Mouse (Mus musculus): ENCODE data around the gene 2310061I04Rik. TPM values are rescaled to one million over a fixed set of nuclear protein-coding genes. Genes with fewer than 3 reads are reported as not detected.
A peak's percentile ranks its signal among the peaks of the same experiment; 100 is the strongest.

2310061I04Rik gene
- polyA plus RNA-seq, 1 experiment from 2014 or later = 74.2 TPM

GRCm38 (mm10) chr17:35905587-35905986 lies 8.4 kb upstream of the 2310061I04Rik start:
- H3K4me2 ChIP-seq (ENCODE audit: low read depth, low read length) = no peak overlapping the region
- H3K4me3 ChIP-seq (ENCODE audit: low read depth, low read length) = no peak overlapping the region
- WGBS = 95% methylated on average over 1 of the region's 1 CpGs
- no peak overlapping the region for H3K27ac ChIP-seq (ENCODE audit: low read depth, low read length)
- no peaks in the 10 kb centered on the region for H3K27me3 ChIP-seq (ENCODE audit: control insufficient read depth, insufficient read depth, low read length)
- H3K36me3 ChIP-seq (ENCODE audit: control insufficient read depth, insufficient read depth, low read length) = peaks cover 53% of the 10 kb centered on the region
- no peak for ATAC-seq (ENCODE audit: low read depth)
- peaks cover 15% of the 10 kb centered on the region for H3K4me1 ChIP-seq (ENCODE audit: control insufficient read depth, insufficient read depth, low read length)
- H3K9me3 ChIP-seq (ENCODE audit: control insufficient read depth, low read length) = no peaks in the 10 kb centered on the region
- H3K9ac ChIP-seq (replicated peaks; ENCODE audit: low read depth, low read length) = no peak overlapping the region

GRCm38 (mm10) chr17:35903992-35904355 lies 6.7 kb upstream of the 2310061I04Rik start:
- peaks cover 67% of the 10 kb centered on the region for H3K36me3 ChIP-seq (ENCODE audit: control insufficient read depth, insufficient read depth, low read length)
- no peak overlapping the region for H3K27ac ChIP-seq (ENCODE audit: low read depth, low read length)
- H3K27me3 ChIP-seq (ENCODE audit: control insufficient read depth, insufficient read depth, low read length) = no peaks in the 10 kb centered on the region
- ATAC-seq (ENCODE audit: low read depth) = no peak
- no peaks in the 10 kb centered on the region for H3K9me3 ChIP-seq (ENCODE audit: control insufficient read depth, low read length)
- 90% methylated on average over 4 of the region's 4 CpGs for WGBS
- H3K4me3 ChIP-seq (ENCODE audit: low read depth, low read length) = no peak overlapping the region
- H3K9ac ChIP-seq (replicated peaks; ENCODE audit: low read depth, low read length) = no peak overlapping the region
- H3K4me1 ChIP-seq (ENCODE audit: control insufficient read depth, insufficient read depth, low read length) = peaks cover 12% of the 10 kb centered on the region
- no peak overlapping the region for H3K4me2 ChIP-seq (ENCODE audit: low read depth, low read length)

GRCm38 (mm10) chr17:35903343-35903991 lies 6.2 kb upstream of the 2310061I04Rik start:
- no peak overlapping the region for H3K4me3 ChIP-seq (ENCODE audit: low read depth, low read length)
- 92% methylated on average over 9 of the region's 9 CpGs for WGBS
- H3K9me3 ChIP-seq (ENCODE audit: control insufficient read depth, low read length) = no peaks in the 10 kb centered on the region
- H3K27ac ChIP-seq (ENCODE audit: low read depth, low read length) = no peak overlapping the region
- H3K36me3 ChIP-seq (ENCODE audit: control insufficient read depth, insufficient read depth, low read length) = peaks cover 68% of the 10 kb centered on the region
- H3K9ac ChIP-seq (replicated peaks; ENCODE audit: low read depth, low read length) = no peak overlapping the region
- H3K27me3 ChIP-seq (ENCODE audit: control insufficient read depth, insufficient read depth, low read length) = no peaks in the 10 kb centered on the region
- ATAC-seq (ENCODE audit: low read depth) = no peak
- no peak overlapping the region for H3K4me2 ChIP-seq (ENCODE audit: low read depth, low read length)
- peaks cover 7% of the 10 kb centered on the region for H3K4me1 ChIP-seq (ENCODE audit: control insufficient read depth, insufficient read depth, low read length)

GRCm38 (mm10) chr17:35900636-35901035 lies 3.4 kb upstream of the 2310061I04Rik start:
- Histone ChIP-seq H3K4me1 (ENCODE audit: control insufficient read depth, insufficient read depth, low read length) (peaks cover 10% of the 10 kb centered on the region), H3K36me3 (ENCODE audit: control insufficient read depth, insufficient read depth, low read length) (peaks cover 56% of the 10 kb centered on the region), H3K4me3 (ENCODE audit: low read depth, low read length) (no peak overlapping the region), H3K4me2 (ENCODE audit: low read depth, low read length) (no peak overlapping the region), H3K27me3 (ENCODE audit: control insufficient read depth, insufficient read depth, low read length) (no peaks in the 10 kb centered on the region), H3K27ac (ENCODE audit: low read depth, low read length) (no peak overlapping the region), H3K9ac (replicated peaks; ENCODE audit: low read depth, low read length) (no peak overlapping the region), H3K9me3 (ENCODE audit: control insufficient read depth, low read length) (no peaks in the 10 kb centered on the region)
- 88% methylated on average over 3 of the region's 3 CpGs for WGBS
- no peak for ATAC-seq (ENCODE audit: low read depth)

GRCm38 (mm10) chr17:35897644-35898573 lies 678 bp upstream of the 2310061I04Rik start:
- no peaks in the 10 kb centered on the region for H3K27me3 ChIP-seq (ENCODE audit: control insufficient read depth, insufficient read depth, low read length)
- peaks cover 49% of the 10 kb centered on the region for H3K36me3 ChIP-seq (ENCODE audit: control insufficient read depth, insufficient read depth, low read length)
- peaks cover 13% of the 10 kb centered on the region for H3K4me1 ChIP-seq (ENCODE audit: control insufficient read depth, insufficient read depth, low read length)
- peak overlapping the region; percentile 100 for H3K4me2 ChIP-seq (ENCODE audit: low read depth, low read length)
- no peaks in the 10 kb centered on the region for H3K9me3 ChIP-seq (ENCODE audit: control insufficient read depth, low read length)
- H3K27ac ChIP-seq (ENCODE audit: low read depth, low read length) = peak overlapping the region; percentile 95; the same call in 1 of the 2 replicates
- 47% methylated on average over 23 of the region's 23 CpGs for WGBS
- H3K4me3 ChIP-seq (ENCODE audit: low read depth, low read length) = peak overlapping the region; percentile 78
- H3K9ac ChIP-seq (replicated peaks; ENCODE audit: low read depth, low read length) = peak overlapping the region; percentile 37; the same call in 1 of the 2 replicates
- ATAC-seq (ENCODE audit: low read depth) = peak; percentile 45

GRCm38 (mm10) chr17:35887725-35888124 lies 9.5 kb downstream of the 2310061I04Rik start:
- ATAC-seq (ENCODE audit: low read depth) = no peak

GRCm38 (mm10) chr17:35883777-35884176 lies 13.5 kb downstream of the 2310061I04Rik start:
- Histone ChIP-seq H3K36me3 (ENCODE audit: control insufficient read depth, insufficient read depth, low read length) (peaks cover 61% of the 10 kb centered on the region), H3K4me3 (ENCODE audit: low read depth, low read length) (no peak overlapping the region), H3K9me3 (ENCODE audit: control insufficient read depth, low read length) (no peaks in the 10 kb centered on the region), H3K27ac (ENCODE audit: low read depth, low read length) (no peak overlapping the region), H3K9ac (replicated peaks; ENCODE audit: low read depth, low read length) (no peak overlapping the region), H3K4me2 (ENCODE audit: low read depth, low read length) (no peak overlapping the region), H3K27me3 (ENCODE audit: control insufficient read depth, insufficient read depth, low read length) (no peaks in the 10 kb centered on the region), H3K4me1 (ENCODE audit: control insufficient read depth, insufficient read depth, low read length) (peaks cover 9% of the 10 kb centered on the region)
- ATAC-seq (ENCODE audit: low read depth) = no peak
- WGBS = 95% methylated on average over 14 of the region's 14 CpGs

More at GRCm38 (mm10) chr17:35887725-35888124, 9.5 kb downstream of the 2310061I04Rik start:
- H3K9me3 ChIP-seq (ENCODE audit: control insufficient read depth, low read length) = no peaks in the 10 kb centered on the region
- no peaks in the 10 kb centered on the region for H3K4me1 ChIP-seq (ENCODE audit: control insufficient read depth, insufficient read depth, low read length)
- H3K4me3 ChIP-seq (ENCODE audit: low read depth, low read length) = no peak overlapping the region
- H3K4me2 ChIP-seq (ENCODE audit: low read depth, low read length) = no peak overlapping the region
- no peak overlapping the region for H3K27ac ChIP-seq (ENCODE audit: low read depth, low read length)
- H3K36me3 ChIP-seq (ENCODE audit: control insufficient read depth, insufficient read depth, low read length) = peaks cover 80% of the 10 kb centered on the region
- 82% methylated on average over 14 of the region's 17 CpGs for WGBS
- H3K9ac ChIP-seq (replicated peaks; ENCODE audit: low read depth, low read length) = no peak overlapping the region
- no peaks in the 10 kb centered on the region for H3K27me3 ChIP-seq (ENCODE audit: control insufficient read depth, insufficient read depth, low read length)

GRCm38 (mm10) chr17:35882924-35883323 lies 14.3 kb downstream of the 2310061I04Rik start:
- H3K4me2 ChIP-seq (ENCODE audit: low read depth, low read length) = no peak overlapping the region
- WGBS = 95% methylated on average over 17 of the region's 17 CpGs
- peaks cover 52% of the 10 kb centered on the region for H3K36me3 ChIP-seq (ENCODE audit: control insufficient read depth, insufficient read depth, low read length)
- no peaks in the 10 kb centered on the region for H3K9me3 ChIP-seq (ENCODE audit: control insufficient read depth, low read length)
- peaks cover 9% of the 10 kb centered on the region for H3K4me1 ChIP-seq (ENCODE audit: control insufficient read depth, insufficient read depth, low read length)
- H3K27me3 ChIP-seq (ENCODE audit: control insufficient read depth, insufficient read depth, low read length) = no peaks in the 10 kb centered on the region
- no peak overlapping the region for H3K27ac ChIP-seq (ENCODE audit: low read depth, low read length)
- no peak overlapping the region for H3K9ac ChIP-seq (replicated peaks; ENCODE audit: low read depth, low read length)
- no peak overlapping the region for H3K4me3 ChIP-seq (ENCODE audit: low read depth, low read length)
- ATAC-seq (ENCODE audit: low read depth) = no peak

All from neural tube, embryonic 14.5 days (tissue).